Mouse (Mus musculus): Measurements from ENCODE around the gene Gm26727. TPM values are rescaled to one million over a fixed set of nuclear protein-coding genes. Genes with fewer than 3 reads are reported as not detected.
"Not testable (repeated sequence)": the region's sequence is repeated elsewhere in the genome, so short reads cannot be mapped to it uniquely, and the experiment has no call there.

The Gm26727 gene
- polyA plus RNA-seq (2014; fragmentation: Nextera tagmentation; extraction: Ambion mirVana) = not detected in 2 replicates

GRCm38 (mm10) chr2:67433081-67433480, at the start of gene Gm26727:
Gm26727 (minus strand) TSS chr2:67433181.
- ATAC-seq (ENCODE audit: insufficient number of reproducible peaks, low FRiP score, low TSS enrichment, low read depth) (no peak), DNase-seq (ENCODE audit: low spot score) (no peak)
- Histone ChIP-seq H3K27ac (replicated peaks; ENCODE audit: low read depth, low read length) (no peak within 1 kb of the TSS), H3K4me1 (ENCODE audit: control insufficient read depth, insufficient read depth, low read length) (no peaks in the 10 kb centered on the region), H3K36me3 (ENCODE audit: control insufficient read depth, insufficient read depth, low read length) (no peaks in the 10 kb centered on the region), H3K9ac (ENCODE audit: low read length) (no peak within 1 kb of the TSS), H3K4me3 (ENCODE audit: low read depth, low read length) (no peak within 1 kb of the TSS), H3K4me2 (ENCODE audit: low read depth, severe bottlenecking) (no peak within 1 kb of the TSS), H3K27me3 (ENCODE audit: control insufficient read depth, insufficient read depth, low read length) (no peaks in the 10 kb centered on the region), H3K9me3 (ENCODE audit: control insufficient read depth, low read length) (no peaks in the 10 kb centered on the region)
- 64% methylated on average over 2 of the region's 2 CpGs for WGBS

- DNase-seq (ENCODE audit: low spot score) (no peak), ATAC-seq (ENCODE audit: insufficient number of reproducible peaks, low FRiP score, low TSS enrichment, low read depth) (no peak)
- Histone ChIP-seq H3K36me3 (ENCODE audit: control insufficient read depth, insufficient read depth, low read length) (no peaks in the 10 kb centered on the region), H3K4me3 (ENCODE audit: low read depth, low read length) (no peak overlapping the region), H3K9me3 (ENCODE audit: control insufficient read depth, low read length) (no peaks in the 10 kb centered on the region), H3K9ac (ENCODE audit: low read length) (no peak overlapping the region), H3K4me2 (ENCODE audit: low read depth, severe bottlenecking) (no peak overlapping the region), H3K4me1 (ENCODE audit: control insufficient read depth, insufficient read depth, low read length) (no peaks in the 10 kb centered on the region), H3K27me3 (ENCODE audit: control insufficient read depth, insufficient read depth, low read length) (no peaks in the 10 kb centered on the region), H3K27ac (replicated peaks; ENCODE audit: low read depth, low read length) (no peak overlapping the region)
- WGBS = 70% methylated on average over 3 of the region's 3 CpGs
These were observed 48.1 kb upstream of the Gm26727 start for GRCm38 (mm10) chr2:67481051-67481450.

- H3K9ac ChIP-seq (ENCODE audit: low read length) = no peak overlapping the region
- H3K27me3 ChIP-seq (ENCODE audit: control insufficient read depth, insufficient read depth, low read length) = no peaks in the 10 kb centered on the region
- no peak overlapping the region for H3K4me2 ChIP-seq (ENCODE audit: low read depth, severe bottlenecking)
- no peaks in the 10 kb centered on the region for H3K9me3 ChIP-seq (ENCODE audit: control insufficient read depth, low read length)
- no peaks in the 10 kb centered on the region for H3K4me1 ChIP-seq (ENCODE audit: control insufficient read depth, insufficient read depth, low read length)
- H3K27ac ChIP-seq (replicated peaks; ENCODE audit: low read depth, low read length) = no peak overlapping the region
- H3K36me3 ChIP-seq (ENCODE audit: control insufficient read depth, insufficient read depth, low read length) = no peaks in the 10 kb centered on the region
- no peak for ATAC-seq (ENCODE audit: insufficient number of reproducible peaks, low FRiP score, low TSS enrichment, low read depth)
- no peak overlapping the region for H3K4me3 ChIP-seq (ENCODE audit: low read depth, low read length)
- peak; percentile 65 for DNase-seq (ENCODE audit: low spot score)
- 17% methylated on average over 6 of the region's 6 CpGs for WGBS
These were observed 44.8 kb upstream of the Gm26727 start for GRCm38 (mm10) chr2:67477753-67478152.

- H3K9me3 ChIP-seq (ENCODE audit: control insufficient read depth, low read length); ATAC-seq (ENCODE audit: insufficient number of reproducible peaks, low FRiP score, low TSS enrichment, low read depth); H3K4me2 ChIP-seq (ENCODE audit: low read depth, severe bottlenecking); H3K27me3 ChIP-seq (ENCODE audit: control insufficient read depth, insufficient read depth, low read length); H3K9ac ChIP-seq (ENCODE audit: low read length); H3K4me3 ChIP-seq (ENCODE audit: low read depth, low read length); DNase-seq (ENCODE audit: low spot score); H3K36me3 ChIP-seq (ENCODE audit: control insufficient read depth, insufficient read depth, low read length); H3K4me1 ChIP-seq (ENCODE audit: control insufficient read depth, insufficient read depth, low read length); H3K27ac ChIP-seq (replicated peaks; ENCODE audit: low read depth, low read length): not testable (repeated sequence)
- 79% methylated on average over 4 of the region's 5 CpGs for WGBS
These were observed 37.0 kb upstream of the Gm26727 start for GRCm38 (mm10) chr2:67470030-67470429.

- no peaks in the 10 kb centered on the region for H3K4me1 ChIP-seq (ENCODE audit: control insufficient read depth, insufficient read depth, low read length)
- ATAC-seq (ENCODE audit: insufficient number of reproducible peaks, low FRiP score, low TSS enrichment, low read depth) = no peak
- no peaks in the 10 kb centered on the region for H3K36me3 ChIP-seq (ENCODE audit: control insufficient read depth, insufficient read depth, low read length)
- no peaks in the 10 kb centered on the region for H3K27me3 ChIP-seq (ENCODE audit: control insufficient read depth, insufficient read depth, low read length)
- H3K4me2 ChIP-seq (ENCODE audit: low read depth, severe bottlenecking) = no peak overlapping the region
- no peak overlapping the region for H3K9ac ChIP-seq (ENCODE audit: low read length)
- WGBS = 93% methylated on average over 7 of the region's 7 CpGs
- no peak for DNase-seq (ENCODE audit: low spot score)
- H3K4me3 ChIP-seq (ENCODE audit: low read depth, low read length) = no peak overlapping the region
- no peaks in the 10 kb centered on the region for H3K9me3 ChIP-seq (ENCODE audit: control insufficient read depth, low read length)
- H3K27ac ChIP-seq (replicated peaks; ENCODE audit: low read depth, low read length) = no peak overlapping the region
These were observed 34.1 kb upstream of the Gm26727 start for GRCm38 (mm10) chr2:67467036-67467435.

- H3K27me3 ChIP-seq (ENCODE audit: control insufficient read depth, insufficient read depth, low read length) = no peaks in the 10 kb centered on the region
- WGBS = 83% methylated on average over 3 of the region's 3 CpGs
- H3K4me2 ChIP-seq (ENCODE audit: low read depth, severe bottlenecking) = no peak overlapping the region
- H3K27ac ChIP-seq (replicated peaks; ENCODE audit: low read depth, low read length) = no peak overlapping the region
- ATAC-seq (ENCODE audit: insufficient number of reproducible peaks, low FRiP score, low TSS enrichment, low read depth) (no peak), DNase-seq (ENCODE audit: low spot score) (no peak)
- H3K36me3 ChIP-seq (ENCODE audit: control insufficient read depth, insufficient read depth, low read length) = no peaks in the 10 kb centered on the region
- H3K4me3 ChIP-seq (ENCODE audit: low read depth, low read length) = no peak overlapping the region
- H3K4me1 ChIP-seq (ENCODE audit: control insufficient read depth, insufficient read depth, low read length) = no peaks in the 10 kb centered on the region
- H3K9me3 ChIP-seq (ENCODE audit: control insufficient read depth, low read length) = no peaks in the 10 kb centered on the region
- H3K9ac ChIP-seq (ENCODE audit: low read length) = no peak overlapping the region
These were observed 27.9 kb upstream of the Gm26727 start for GRCm38 (mm10) chr2:67460857-67461256.

GRCm38 (mm10) chr2:67447206-67447605, 14.2 kb upstream of the Gm26727 start:
- Histone ChIP-seq H3K27ac (replicated peaks; ENCODE audit: low read depth, low read length) (no peak overlapping the region), H3K4me1 (ENCODE audit: control insufficient read depth, insufficient read depth, low read length) (no peaks in the 10 kb centered on the region), H3K9ac (ENCODE audit: low read length) (no peak overlapping the region), H3K4me2 (ENCODE audit: low read depth, severe bottlenecking) (no peak overlapping the region), H3K9me3 (ENCODE audit: control insufficient read depth, low read length) (no peaks in the 10 kb centered on the region), H3K27me3 (ENCODE audit: control insufficient read depth, insufficient read depth, low read length) (no peaks in the 10 kb centered on the region), H3K4me3 (ENCODE audit: low read depth, low read length) (no peak overlapping the region), H3K36me3 (ENCODE audit: control insufficient read depth, insufficient read depth, low read length) (no peaks in the 10 kb centered on the region)
- 74% methylated on average over 12 of the region's 12 CpGs for WGBS
- DNase-seq (ENCODE audit: low spot score) (no peak), ATAC-seq (ENCODE audit: insufficient number of reproducible peaks, low FRiP score, low TSS enrichment, low read depth) (no peak)

- DNase-seq (ENCODE audit: low spot score) = no peak
- H3K9ac ChIP-seq (ENCODE audit: low read length) = no peak overlapping the region
- no peak overlapping the region for H3K4me3 ChIP-seq (ENCODE audit: low read depth, low read length)
- no peak overlapping the region for H3K27ac ChIP-seq (replicated peaks; ENCODE audit: low read depth, low read length)
- H3K36me3 ChIP-seq (ENCODE audit: control insufficient read depth, insufficient read depth, low read length) = no peaks in the 10 kb centered on the region
- no peaks in the 10 kb centered on the region for H3K4me1 ChIP-seq (ENCODE audit: control insufficient read depth, insufficient read depth, low read length)
- WGBS = 91% methylated on average over 1 of the region's 1 CpGs
- no peaks in the 10 kb centered on the region for H3K27me3 ChIP-seq (ENCODE audit: control insufficient read depth, insufficient read depth, low read length)
- H3K9me3 ChIP-seq (ENCODE audit: control insufficient read depth, low read length) = no peaks in the 10 kb centered on the region
- H3K4me2 ChIP-seq (ENCODE audit: low read depth, severe bottlenecking) = no peak overlapping the region
- no peak for ATAC-seq (ENCODE audit: insufficient number of reproducible peaks, low FRiP score, low TSS enrichment, low read depth)
These were observed 13.8 kb upstream of the Gm26727 start for GRCm38 (mm10) chr2:67446772-67447171.

GRCm38 (mm10) chr2:67445780-67446179, 12.8 kb upstream of the Gm26727 start, which contains the start of gene Xirp2:
Xirp2 (plus strand) TSS chr2:67446002.
- DNase-seq (ENCODE audit: low spot score) (no peak), ATAC-seq (ENCODE audit: insufficient number of reproducible peaks, low FRiP score, low TSS enrichment, low read depth) (no peak)
- Histone ChIP-seq H3K27me3 (ENCODE audit: control insufficient read depth, insufficient read depth, low read length) (no peaks in the 10 kb centered on the region), H3K27ac (replicated peaks; ENCODE audit: low read depth, low read length) (no peak within 1 kb of the TSS), H3K4me1 (ENCODE audit: control insufficient read depth, insufficient read depth, low read length) (no peaks in the 10 kb centered on the region), H3K9ac (ENCODE audit: low read length) (no peak within 1 kb of the TSS), H3K4me3 (ENCODE audit: low read depth, low read length) (no peak within 1 kb of the TSS), H3K9me3 (ENCODE audit: control insufficient read depth, low read length) (no peaks in the 10 kb centered on the region), H3K36me3 (ENCODE audit: control insufficient read depth, insufficient read depth, low read length) (no peaks in the 10 kb centered on the region), H3K4me2 (ENCODE audit: low read depth, severe bottlenecking) (no peak within 1 kb of the TSS)
- WGBS = 83% methylated on average over 3 of the region's 3 CpGs

Measured in limb, embryonic 11.5 days (tissue).